Mouse (Mus musculus) ovary, postnatal 14 days (tissue): ENCODE measurements at regions not wholly inside any gene's neighbourhood (a gene's known extent, or its start where the extent isn't known, plus 50 kb on each side); places are given as distances from the start of the nearest gene placed in this dataset.

Experiments
- DNase-seq: peaks from one replicate; pipeline ENCODE4 v3.0.0; 2022; ENCODE audit warnings: low spot score

DNA sequence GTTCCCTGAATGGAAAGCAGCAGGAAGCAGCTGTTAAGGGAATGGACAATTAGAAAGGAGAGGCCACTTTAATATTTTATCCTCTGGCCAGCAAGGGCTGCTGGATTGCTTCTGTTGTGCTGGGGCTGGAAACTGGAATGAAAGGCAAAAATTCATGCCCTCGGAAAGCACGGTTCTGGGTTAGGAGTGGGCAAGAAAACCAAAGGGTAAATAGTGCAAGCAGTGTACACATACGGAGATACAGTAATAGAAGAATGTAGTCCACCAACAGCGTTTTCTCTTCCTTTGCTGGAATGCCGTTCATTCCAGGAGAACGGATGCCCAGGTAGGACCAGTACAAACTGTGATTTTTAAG lies 50.8 kb upstream of the Zfr start:
- DNase-seq = peak; percentile 17

DNA sequence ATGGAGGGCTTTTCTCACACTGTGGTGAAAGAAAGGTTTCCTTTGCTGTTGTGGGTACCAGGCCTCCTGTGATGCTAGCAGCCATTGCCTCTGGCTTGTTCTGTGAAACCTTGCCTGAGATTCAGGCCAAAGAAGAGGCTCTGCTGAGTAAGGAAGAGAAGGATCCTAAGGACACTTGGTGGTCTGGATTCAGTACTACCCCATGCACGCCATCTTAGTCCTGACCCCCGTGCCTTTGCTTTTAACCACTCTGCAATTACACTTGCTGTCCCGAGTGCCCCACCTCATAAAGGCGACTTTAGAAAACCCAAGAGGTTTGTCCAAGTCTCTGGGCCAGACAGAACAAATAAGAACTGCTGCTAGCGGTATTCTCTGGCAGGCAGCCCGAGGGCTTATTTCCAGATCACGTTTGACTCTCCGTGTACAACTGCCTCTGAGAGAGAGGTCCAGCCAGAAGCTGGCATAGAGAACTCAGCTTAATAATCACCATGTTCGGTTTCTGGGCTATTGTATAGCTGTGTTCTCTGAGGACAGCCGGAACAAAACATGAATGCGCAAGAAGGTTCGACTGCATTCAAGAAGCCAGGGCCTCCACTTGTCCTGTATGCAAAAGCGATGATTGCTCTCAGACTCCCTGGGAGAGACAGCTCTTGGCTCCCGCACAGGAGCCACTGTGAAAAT lies 51.3 kb upstream of the Zfr start:
- DNase-seq = peak; percentile 74

DNA sequence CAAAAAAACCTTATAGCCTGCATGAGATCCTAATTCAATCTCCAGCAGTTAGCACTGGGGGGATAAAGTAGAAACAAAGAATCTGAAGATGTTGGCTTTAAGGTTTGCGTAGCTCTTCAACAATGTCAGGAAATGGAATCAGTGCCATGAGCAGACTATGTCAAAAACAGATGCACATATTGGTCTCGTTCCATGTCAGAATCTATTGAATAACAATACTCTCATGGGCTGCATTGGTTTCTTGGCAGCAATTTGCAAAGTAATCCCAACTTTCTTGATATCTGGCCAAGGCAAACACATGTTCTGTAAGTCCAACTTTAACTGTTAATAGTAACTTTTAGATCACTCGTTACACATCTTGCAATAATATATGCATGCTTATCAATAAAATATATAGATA lies 58.1 kb upstream of the Sub1 start:
- DNase-seq = no peak

DNA sequence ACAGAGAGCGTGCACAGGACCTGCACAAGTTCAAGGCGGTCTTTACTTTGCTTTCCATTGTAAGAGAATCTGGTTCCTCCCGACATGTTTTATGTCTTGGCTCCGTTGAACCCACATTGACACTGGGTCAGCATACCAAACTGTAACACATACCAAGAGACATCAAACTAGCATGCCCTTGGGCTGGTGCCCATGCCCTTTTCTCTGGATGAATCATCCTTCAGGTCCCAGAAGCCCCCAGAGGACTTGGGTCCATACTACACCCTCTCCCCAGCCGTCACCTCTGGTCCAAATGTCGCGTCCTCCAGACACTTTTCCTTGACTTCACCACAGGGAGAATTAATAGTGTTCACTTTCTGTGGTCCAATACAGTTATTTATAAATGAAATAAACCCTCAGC lies 56.8 kb upstream of the Sub1 start:
- DNase-seq = no peak

DNA sequence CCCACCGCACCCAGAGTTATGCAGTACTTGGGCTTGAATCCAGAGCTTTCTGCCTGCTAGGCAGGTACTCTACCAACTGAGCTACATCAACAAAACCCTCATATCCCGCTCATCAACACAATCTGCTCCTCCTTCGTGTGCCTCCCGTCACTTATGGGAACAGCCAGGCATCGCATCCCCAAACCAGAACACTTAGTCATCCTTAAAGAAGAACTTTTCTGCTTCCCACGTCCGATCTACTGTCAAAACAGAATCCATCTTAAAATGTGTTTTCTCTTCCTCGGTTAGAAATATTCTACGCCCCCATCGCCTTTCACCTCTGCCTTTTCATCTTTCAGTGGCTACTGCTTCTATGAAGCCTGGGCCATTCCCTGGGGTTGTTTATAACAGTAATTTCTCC lies 52.2 kb upstream of the Sub1 start:
- DNase-seq = no peak

DNA sequence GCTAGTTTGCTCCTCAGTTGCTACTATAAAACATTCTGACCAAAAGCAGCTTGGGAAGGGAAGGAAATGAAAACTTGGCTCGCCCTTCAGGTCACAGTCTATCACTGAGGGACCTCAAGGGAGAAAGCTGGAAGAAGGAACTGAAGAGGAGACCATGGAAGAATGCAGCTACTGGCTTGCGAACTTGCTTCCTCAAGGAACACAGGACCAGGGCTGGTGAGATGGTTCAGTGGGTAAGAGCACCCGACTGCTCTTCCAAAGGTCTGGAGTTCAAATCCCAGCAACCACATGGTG lies 51.4 kb upstream of the Sub1 start:
- DNase-seq = no peak

DNA sequence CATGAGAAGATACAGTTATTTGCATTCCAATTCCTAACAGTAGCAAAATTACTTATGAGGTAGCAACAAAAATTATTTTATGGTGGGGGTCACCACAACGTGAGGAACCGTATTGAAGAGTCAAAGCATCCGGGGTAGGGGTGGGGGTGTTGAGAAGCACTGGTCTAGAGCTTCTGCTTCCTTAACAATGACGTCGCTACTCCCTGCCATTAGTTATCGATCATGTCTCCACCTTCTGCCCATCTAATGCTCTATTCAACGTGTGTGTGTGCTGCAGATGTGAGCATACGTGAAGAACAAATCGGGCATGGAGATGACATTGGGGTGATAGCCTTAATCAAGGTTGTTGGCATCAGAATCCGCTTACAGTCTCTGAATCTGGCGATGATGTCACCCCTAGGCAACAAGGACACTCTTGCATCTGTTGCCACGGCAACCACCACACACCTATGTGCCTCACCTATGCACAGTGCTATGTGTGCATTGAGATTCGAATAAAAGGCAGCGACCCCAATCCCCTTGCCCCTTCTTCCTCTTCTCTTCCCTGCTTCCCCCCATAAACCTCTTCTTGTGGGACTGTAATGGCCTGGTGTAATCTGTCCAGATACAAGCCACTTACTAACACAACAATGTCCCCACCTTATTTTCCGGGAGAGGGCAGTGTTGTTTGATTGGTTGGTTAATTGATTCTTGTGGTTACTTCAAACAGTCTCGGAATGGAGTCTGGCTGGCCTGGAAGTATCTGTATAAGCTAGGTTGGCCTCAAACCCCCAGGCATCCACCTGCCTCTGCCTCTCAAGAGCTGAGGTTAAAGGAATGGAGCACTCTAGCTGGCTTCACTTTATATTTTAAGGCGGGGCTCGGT lies 50.8 kb upstream of the Sub1 start:
- DNase-seq = no peak
